Mouse (Mus musculus): Measurements from ENCODE around the gene Kcnj3.

DNA sequence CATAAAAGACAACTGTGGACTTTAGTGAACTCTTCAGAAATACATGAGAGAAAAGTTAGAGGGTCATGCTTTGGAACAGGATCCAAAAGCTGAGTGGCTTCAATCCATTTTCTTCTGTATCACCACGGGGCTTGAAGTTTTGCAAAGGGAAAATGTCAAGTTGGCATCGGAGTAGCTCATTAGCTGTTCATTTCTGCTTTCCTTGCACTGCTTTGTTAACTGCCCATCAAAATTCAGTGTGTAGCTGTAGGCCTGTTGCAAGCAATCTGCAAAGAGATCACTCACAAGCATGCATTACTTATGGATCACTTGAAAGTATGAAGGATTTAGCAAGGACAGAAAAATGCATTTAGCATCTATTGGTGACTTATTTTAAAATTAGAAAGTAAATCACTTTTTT is 33.4 kb downstream of the Kcnj3 start:
- TF ChIP-seq POLR2A (IDR thresholded peaks at IDR 0.05; ENCODE audit: borderline replicate concordance, low read depth, low read length) = no peak
- TF ChIP-seq CTCF (IDR thresholded peaks at IDR 0.05; ENCODE audit: low read depth, low read length) = no peak

Data from bone marrow macrophage, adult 2 months (primary cell).